Mouse (Mus musculus) lung, postnatal 0 days (tissue): ENCODE measurements at regions not wholly inside any gene's neighbourhood (a gene's known extent, or its start where the extent isn't known, plus 50 kb on each side); places are given as distances from the start of the nearest gene placed in this dataset.

ENCODE experiments used
- CTCF ChIP-seq: IDR thresholded peaks from 2 replicates; pipeline ENCODE4 v1.5.1; 2016; ENCODE audit warnings: antibody characterized with exemption, mild to moderate bottlenecking
- EP300 ChIP-seq: IDR thresholded peaks from 2 replicates; pipeline ENCODE4 v1.6.1; 2016; ENCODE audit warnings: antibody characterized with exemption, mild to moderate bottlenecking, control low read depth

GRCm38 (mm10) chr3:49068801-49069200 is 688.3 kb downstream of the Pcdh18 start:
- TF ChIP-seq CTCF (no peak), EP300 (no peak)
